Mouse (Mus musculus) mature B cell (primary cell): ENCODE results near the gene Id3.

ENCODE experiments used
- in situ Hi-C: fragments of 300-500 bp; cut with MboI; formaldehyde crosslinking; loops from 2 replicates; pipeline ENCODE4 v1.14.3; 2019

The Id3 gene

GRCm38 (mm10) chr4:136124581-136124980 is 18.7 kb upstream of the Id3 start:
- in situ Hi-C loops = no loop called here

- in situ Hi-C loops = no loop called here
These were observed 17.8 kb upstream of the Id3 start for GRCm38 (mm10) chr4:136125458-136125857.

DNA sequence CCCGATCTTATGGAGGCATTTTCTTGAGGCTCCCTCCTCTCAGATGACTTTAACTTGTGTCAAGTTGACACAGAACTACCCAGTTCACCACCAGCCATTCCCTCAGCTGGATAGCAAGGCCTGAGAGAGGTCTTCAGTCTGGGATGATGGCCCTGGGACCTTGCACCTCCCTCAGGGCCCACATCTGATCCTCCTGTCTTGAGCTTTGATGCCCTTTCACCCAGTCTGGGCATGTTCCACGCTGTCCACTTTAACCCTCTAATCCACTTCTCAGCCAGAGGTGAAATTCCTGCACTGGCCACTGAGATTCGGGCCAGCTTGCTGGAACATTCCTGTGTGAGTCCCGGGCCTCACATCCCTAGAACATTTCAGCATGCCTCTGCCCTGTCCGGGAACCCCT is 17.3 kb upstream of the Id3 start:
- in situ Hi-C loops = no loop called here

DNA sequence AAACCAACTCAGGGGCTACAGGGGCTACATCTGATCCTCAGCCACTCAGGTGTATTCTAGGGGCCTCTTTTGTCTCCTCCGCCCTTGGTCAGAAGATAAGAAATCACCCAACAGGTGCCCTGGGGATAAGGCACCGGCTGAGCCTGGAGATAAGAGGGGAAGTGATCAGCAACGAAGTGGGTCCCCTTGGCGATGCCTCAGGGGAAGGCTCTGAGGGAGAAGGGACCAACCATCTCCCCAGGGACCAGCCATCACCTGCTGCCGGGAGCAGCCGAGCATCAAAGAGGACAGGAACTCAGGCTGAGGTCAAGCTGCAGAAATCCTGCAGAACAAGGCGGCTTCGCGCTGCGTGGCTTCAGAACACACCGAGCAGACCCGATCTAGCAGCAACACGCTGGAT is 15.6 kb upstream of the Id3 start:
- in situ Hi-C loops = no loop called here

DNA sequence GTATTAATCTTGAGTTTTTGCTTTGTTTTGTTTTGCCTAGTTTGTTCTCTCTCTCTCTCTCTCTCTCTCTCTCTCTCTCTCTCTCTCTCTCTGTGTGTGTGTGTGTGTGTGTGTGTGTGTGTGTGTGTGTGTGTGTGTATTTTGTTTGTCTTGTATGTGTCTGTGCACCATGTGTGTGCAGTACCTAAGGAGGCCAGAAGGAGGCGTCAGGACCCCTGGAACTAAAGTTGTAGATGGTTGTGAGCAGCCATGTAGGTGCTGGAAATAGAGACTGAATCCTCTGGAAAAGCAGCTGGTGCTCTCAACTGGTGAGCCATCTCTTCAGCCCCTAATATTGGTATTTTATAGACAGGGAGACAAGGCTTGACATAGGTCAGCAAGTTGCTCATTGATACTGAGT is 13.5 kb upstream of the Id3 start:
- in situ Hi-C loops = no loop called here

GRCm38 (mm10) chr4:136133801-136134200 is 9.5 kb upstream of the Id3 start:
- in situ Hi-C loops = no loop called here

- in situ Hi-C loops = no loop called here
These were observed 8.8 kb upstream of the Id3 start for GRCm38 (mm10) chr4:136134418-136134977.

GRCm38 (mm10) chr4:136134978-136135873 is 8.1 kb upstream of the Id3 start:
- in situ Hi-C loops = no loop called here

DNA sequence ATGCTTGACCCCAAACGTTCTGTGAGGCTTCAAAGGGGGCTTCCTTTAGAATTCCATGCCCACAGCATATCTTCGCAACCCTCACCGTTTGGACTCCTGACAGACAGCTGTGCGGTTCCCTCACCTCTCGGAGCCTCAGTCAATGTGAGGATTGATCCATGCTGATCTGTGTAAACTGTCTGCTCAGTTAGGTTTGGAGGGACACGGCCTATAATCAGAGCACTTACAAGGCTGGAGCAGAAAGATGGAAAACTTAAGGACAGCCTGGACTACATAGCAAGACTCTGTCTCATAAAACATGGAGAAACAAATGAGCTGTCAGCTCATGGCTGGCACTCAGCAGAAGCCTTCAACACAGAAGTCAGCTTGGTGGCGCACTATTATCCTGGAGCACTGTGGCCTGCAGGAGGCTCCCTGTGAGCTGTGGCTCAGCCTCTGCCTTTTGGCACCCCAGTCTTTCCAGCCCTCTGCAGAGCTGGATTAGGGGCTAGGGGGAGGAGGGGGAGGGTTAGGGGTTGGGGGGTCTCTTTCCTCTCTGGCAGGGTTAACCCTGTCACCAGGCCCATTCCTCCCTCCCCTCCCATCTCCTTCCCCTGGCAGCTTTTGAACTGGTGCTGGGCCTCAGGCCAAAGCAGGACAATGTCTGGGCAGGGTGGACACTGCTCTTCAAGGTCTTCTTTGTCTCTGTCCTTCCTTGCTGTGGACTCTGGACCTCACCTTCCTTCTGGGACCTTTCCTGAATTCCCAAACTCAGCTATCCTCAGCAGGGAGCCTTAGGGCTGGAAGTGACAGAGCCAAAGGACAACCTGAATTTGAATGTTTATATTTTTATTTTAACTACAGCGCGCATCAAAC is 7.2 kb upstream of the Id3 start:
- in situ Hi-C loops = no loop called here

DNA sequence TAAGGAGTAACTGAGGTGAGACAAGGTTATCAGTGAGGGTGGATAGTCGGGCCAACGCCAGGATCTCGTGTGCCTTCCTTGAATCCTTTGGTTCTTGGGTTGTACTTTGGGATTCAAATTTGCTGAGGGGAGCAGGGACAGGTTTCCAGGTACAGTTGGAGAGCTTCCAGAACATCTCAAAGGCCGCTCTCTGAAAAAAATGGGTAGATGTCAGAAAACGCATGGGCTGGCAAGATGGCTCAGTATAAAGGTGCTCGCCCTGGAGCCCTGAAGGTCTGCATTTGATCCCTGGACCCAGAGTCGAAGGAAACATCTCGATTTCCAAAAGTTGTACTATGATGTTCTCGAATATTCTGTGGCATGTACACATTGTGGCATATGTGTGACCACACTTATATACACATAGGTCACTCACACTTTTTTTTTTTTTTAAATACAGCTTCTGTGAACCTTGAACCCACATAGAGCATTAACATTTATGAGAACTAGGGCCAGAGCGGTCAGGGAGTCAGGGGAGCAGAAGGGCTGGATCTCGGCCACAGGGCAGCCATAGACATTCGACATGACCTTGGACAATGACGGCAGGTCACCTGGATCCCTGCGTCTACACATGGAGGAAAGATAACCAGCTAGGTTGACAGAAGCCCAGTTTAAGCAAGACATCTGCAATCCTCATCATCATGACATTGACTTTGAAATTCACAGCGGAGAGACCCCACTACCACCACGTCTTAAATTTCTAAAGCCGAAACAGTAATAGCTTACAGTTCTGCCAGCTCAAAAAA is 3.8 kb upstream of the Id3 start:
- in situ Hi-C loops = no loop called here

GRCm38 (mm10) chr4:136140327-136141250 is 2.7 kb upstream of the Id3 start:
- in situ Hi-C loops = no loop called here

DNA sequence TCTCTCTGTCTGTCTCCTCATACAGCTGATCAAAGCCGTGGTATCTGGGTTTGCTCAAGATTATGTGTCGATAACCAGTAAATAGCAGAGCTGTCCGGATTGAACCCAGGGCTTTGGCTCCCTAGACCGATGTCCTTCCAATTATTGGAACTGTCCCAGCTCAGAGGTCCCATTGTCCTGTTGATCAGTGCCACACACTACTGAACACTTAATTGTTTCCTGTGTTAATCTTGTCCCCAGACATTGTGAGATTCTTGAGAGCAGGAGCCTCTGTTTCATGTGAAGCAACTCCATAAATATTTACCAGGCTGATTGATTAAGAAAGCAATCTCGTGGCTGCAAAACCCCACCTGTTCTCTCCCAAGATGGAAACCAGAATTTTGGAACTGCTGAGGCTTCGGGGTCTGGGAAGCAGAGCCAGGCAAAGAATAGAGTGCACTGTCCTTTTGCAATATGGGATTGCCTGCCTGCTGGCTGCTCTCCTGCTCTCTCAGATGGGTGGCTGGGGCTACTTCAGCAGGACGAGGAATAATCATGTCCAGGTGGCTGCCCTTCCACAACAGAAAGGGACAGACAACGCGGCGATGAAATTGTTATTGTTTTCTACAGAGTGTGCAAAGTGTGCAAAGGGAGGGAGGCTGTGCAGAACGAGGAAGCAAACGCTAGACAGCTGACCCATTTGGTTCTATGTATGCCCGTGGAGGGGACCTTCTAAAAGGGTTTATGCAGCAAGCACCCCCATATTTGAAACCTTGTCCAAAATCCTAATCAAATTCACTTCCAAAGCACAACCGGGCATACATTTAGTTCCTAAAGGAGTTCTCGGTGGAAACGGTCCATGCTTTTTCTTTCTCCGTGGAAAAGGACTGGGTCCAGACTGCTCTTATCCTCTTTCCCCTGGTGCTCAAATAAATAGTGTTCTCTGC is 767 bp upstream of the Id3 start:
- in situ Hi-C loops = no loop called here

- in situ Hi-C loops = no loop called here
These were observed 1.0 kb downstream of the Id3 start for GRCm38 (mm10) chr4:136144126-136144926.

GRCm38 (mm10) chr4:136144927-136145292 is 1.6 kb downstream of the Id3 start:
- in situ Hi-C loops = no loop called here

DNA sequence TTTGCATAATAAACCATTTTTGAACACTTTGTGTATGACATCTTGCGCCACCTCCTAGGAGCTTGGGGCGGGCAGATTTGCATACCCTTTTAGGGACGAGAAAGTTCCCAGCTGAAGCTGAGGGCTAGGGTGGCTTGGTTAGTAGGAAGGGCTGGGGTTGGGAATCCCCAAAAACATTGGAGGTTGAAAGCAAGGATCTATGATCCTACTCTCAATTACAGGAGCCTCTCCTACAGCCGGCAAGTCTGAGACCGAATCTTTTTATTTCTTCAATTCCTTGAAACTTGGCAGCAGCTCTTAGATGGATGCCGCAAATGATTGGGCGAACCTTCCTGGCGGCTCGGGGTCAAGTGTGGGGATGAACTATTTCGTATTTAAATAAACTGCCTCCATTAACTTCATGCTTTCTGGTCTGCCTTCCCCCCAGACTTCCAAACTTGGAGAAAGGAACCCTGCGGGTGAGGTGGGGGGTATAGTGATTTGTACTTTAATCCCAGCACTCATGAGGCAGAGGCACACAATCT is 2.1 kb downstream of the Id3 start:
- in situ Hi-C loops = no loop called here

DNA sequence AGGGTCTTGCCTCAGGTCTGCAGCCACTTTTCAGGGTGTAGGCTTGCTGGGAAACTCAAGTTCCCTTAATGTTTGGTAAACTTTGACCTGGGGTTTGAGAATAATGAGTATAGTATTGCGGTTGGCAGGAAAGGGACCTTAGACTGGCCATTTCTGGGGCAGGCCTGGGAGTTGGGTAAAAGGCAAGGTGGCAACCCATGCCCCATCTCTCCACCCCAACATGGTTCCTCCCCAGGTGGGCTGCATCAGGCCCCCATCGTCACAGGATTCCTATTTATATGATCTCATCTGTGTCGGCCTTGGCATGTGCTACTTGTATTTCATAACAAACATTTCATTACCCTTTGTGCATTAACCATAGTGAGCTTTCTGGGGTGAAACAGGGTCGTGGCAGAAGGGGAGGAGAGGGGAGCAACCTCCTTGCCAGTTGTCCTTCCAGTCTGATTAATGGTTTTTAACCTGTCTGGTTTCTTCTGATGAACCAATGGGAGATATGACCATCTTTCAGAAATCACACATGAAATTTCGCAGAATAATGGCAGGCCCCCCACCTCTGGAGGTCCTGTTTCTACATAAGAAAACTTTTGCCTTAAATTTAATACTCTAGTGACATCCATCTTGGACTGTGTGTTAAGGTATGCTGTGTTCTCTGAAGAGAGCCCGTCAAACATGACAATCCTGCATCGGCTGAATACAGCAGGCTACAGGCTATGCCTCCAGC is 2.9 kb downstream of the Id3 start:
- in situ Hi-C loops = no loop called here

- in situ Hi-C loops = no loop called here
These were observed 3.4 kb downstream of the Id3 start for GRCm38 (mm10) chr4:136146712-136147154.
